Mouse (Mus musculus): Measurements from ENCODE around the gene Gatd1. TPM values are rescaled to one million over a fixed set of nuclear protein-coding genes. Genes with fewer than 3 reads are reported as not detected.

Gene Gatd1
- polyA plus RNA-seq (2015; fragmentation: Nextera tagmentation; extraction: Ambion mirVana) = 54.0 and 57.0 TPM in 2 replicates

GRCm38 (mm10) chr7:141413809-141414584 lies at the start of gene Gatd1:
TSS of gene Gatd1 (minus strand) at chr7:141414136.
- peak within 1 kb of the TSS; percentile 97 for H3K9ac ChIP-seq (ENCODE audit: low read length)
- H3K27me3 ChIP-seq (ENCODE audit: control insufficient read depth, insufficient read depth, low read depth, low read length) = no peaks in the 10 kb centered on the region
- peak within 1 kb of the TSS; percentile 84 for H3K4me2 ChIP-seq (ENCODE audit: low read depth, low read length)
- under 1% methylated on average over 45 of the region's 56 CpGs for WGBS
- peak within 1 kb of the TSS; percentile 86 for H3K27ac ChIP-seq (ENCODE audit: low read length)
- ATAC-seq (ENCODE audit: low read depth) = peak; percentile 95
- peaks cover 12% of the 10 kb centered on the region; the same call in 1 of the 2 replicates for H3K4me1 ChIP-seq (replicated peaks; ENCODE audit: control insufficient read depth, insufficient read depth, low read length)
- no peaks in the 10 kb centered on the region for H3K9me3 ChIP-seq (ENCODE audit: control insufficient read depth, low read length)
- H3K4me3 ChIP-seq (ENCODE audit: low read length) = peak within 1 kb of the TSS; percentile 86
- peaks cover 5% of the 10 kb centered on the region for H3K36me3 ChIP-seq (ENCODE audit: control insufficient read depth, insufficient read depth, low read length)

- ATAC-seq (ENCODE audit: low read depth) = no peak
- WGBS = 11% methylated on average over 5 of the region's 5 CpGs
- Histone ChIP-seq H3K36me3 (ENCODE audit: control insufficient read depth, insufficient read depth, low read length) (0 out of 2 replicates have a peak, but pooled peaks cover 6% of the 10 kb centered on the region), H3K4me3 (ENCODE audit: low read length) (peak overlapping the region; percentile 54), H3K4me2 (ENCODE audit: low read depth, low read length) (peak overlapping the region; percentile 79), H3K27ac (ENCODE audit: low read length) (peak overlapping the region; percentile 44; the same call in 1 of the 2 replicates), H3K9me3 (ENCODE audit: control insufficient read depth, low read length) (no peaks in the 10 kb centered on the region), H3K9ac (ENCODE audit: low read length) (peak overlapping the region; percentile 74), H3K4me1 (replicated peaks; ENCODE audit: control insufficient read depth, insufficient read depth, low read length) (peaks cover 52% of the 10 kb centered on the region), H3K27me3 (ENCODE audit: control insufficient read depth, insufficient read depth, low read depth, low read length) (peaks cover 38% of the 10 kb centered on the region)
These were observed 48.4 kb upstream of the Gatd1 start for GRCm38 (mm10) chr7:141462333-141462821.

GRCm38 (mm10) chr7:141461521-141462332 lies 47.8 kb upstream of the Gatd1 start:
- H3K9ac ChIP-seq (ENCODE audit: low read length) = peak overlapping the region; percentile 74
- peak overlapping the region; percentile 79 for H3K4me2 ChIP-seq (ENCODE audit: low read depth, low read length)
- H3K27ac ChIP-seq (ENCODE audit: low read length) = peak overlapping the region; percentile 44
- H3K4me1 ChIP-seq (replicated peaks; ENCODE audit: control insufficient read depth, insufficient read depth, low read length) = peaks cover 48% of the 10 kb centered on the region
- ATAC-seq (ENCODE audit: low read depth) = peak; percentile 15; the same call in 1 of the 2 replicates
- H3K36me3 ChIP-seq (ENCODE audit: control insufficient read depth, insufficient read depth, low read length) = 0 out of 2 replicates have a peak, but pooled peaks cover 6% of the 10 kb centered on the region
- H3K27me3 ChIP-seq (ENCODE audit: control insufficient read depth, insufficient read depth, low read depth, low read length) = peaks cover 38% of the 10 kb centered on the region
- H3K4me3 ChIP-seq (ENCODE audit: low read length) = peak overlapping the region; percentile 54
- 2% methylated on average over 55 of the region's 59 CpGs for WGBS
- no peaks in the 10 kb centered on the region for H3K9me3 ChIP-seq (ENCODE audit: control insufficient read depth, low read length)

- peak within 1 kb of the TSS; percentile 74 for H3K9ac ChIP-seq (ENCODE audit: low read length)
- peaks cover 38% of the 10 kb centered on the region for H3K27me3 ChIP-seq (ENCODE audit: control insufficient read depth, insufficient read depth, low read depth, low read length)
- H3K36me3 ChIP-seq (ENCODE audit: control insufficient read depth, insufficient read depth, low read length) = 0 out of 2 replicates have a peak, but pooled peaks cover 6% of the 10 kb centered on the region
- H3K4me3 ChIP-seq (ENCODE audit: low read length) = peak within 1 kb of the TSS; percentile 54
- 44% methylated on average over 15 of the region's 15 CpGs for WGBS
- 0 out of 2 replicates have a peak, but pooled peaks have one; percentile 4 for ATAC-seq (ENCODE audit: low read depth)
- H3K4me2 ChIP-seq (ENCODE audit: low read depth, low read length) = peak within 1 kb of the TSS; percentile 79
- H3K9me3 ChIP-seq (ENCODE audit: control insufficient read depth, low read length) = no peaks in the 10 kb centered on the region
- H3K4me1 ChIP-seq (replicated peaks; ENCODE audit: control insufficient read depth, insufficient read depth, low read length) = peaks cover 50% of the 10 kb centered on the region
- peak within 1 kb of the TSS; percentile 47 for H3K27ac ChIP-seq (ENCODE audit: low read length)
These were observed 46.6 kb upstream of the Gatd1 start, which contains the start of gene Cracr2b for GRCm38 (mm10) chr7:141460391-141461113. TSS of gene Cracr2b (plus strand) at chr7:141461094.

GRCm38 (mm10) chr7:141460001-141460390 lies 46.1 kb upstream of the Gatd1 start:
- H3K4me3 ChIP-seq (ENCODE audit: low read length) = no peak overlapping the region
- no peak for ATAC-seq (ENCODE audit: low read depth)
- 0 out of 2 replicates have a peak, but pooled peaks cover 6% of the 10 kb centered on the region for H3K36me3 ChIP-seq (ENCODE audit: control insufficient read depth, insufficient read depth, low read length)
- H3K4me2 ChIP-seq (ENCODE audit: low read depth, low read length) = no peak overlapping the region
- H3K4me1 ChIP-seq (replicated peaks; ENCODE audit: control insufficient read depth, insufficient read depth, low read length) = peaks cover 46% of the 10 kb centered on the region
- no peaks in the 10 kb centered on the region for H3K9me3 ChIP-seq (ENCODE audit: control insufficient read depth, low read length)
- peak overlapping the region; percentile 47 for H3K27ac ChIP-seq (ENCODE audit: low read length)
- no peak overlapping the region for H3K9ac ChIP-seq (ENCODE audit: low read length)
- H3K27me3 ChIP-seq (ENCODE audit: control insufficient read depth, insufficient read depth, low read depth, low read length) = peaks cover 34% of the 10 kb centered on the region
- 30% methylated on average over 5 of the region's 5 CpGs for WGBS

- no peaks in the 10 kb centered on the region for H3K9me3 ChIP-seq (ENCODE audit: control insufficient read depth, low read length)
- ATAC-seq (ENCODE audit: low read depth) = no peak
- 88% methylated on average over 17 of the region's 17 CpGs for WGBS
- no peak overlapping the region for H3K9ac ChIP-seq (ENCODE audit: low read length)
- peaks cover 29% of the 10 kb centered on the region for H3K27me3 ChIP-seq (ENCODE audit: control insufficient read depth, insufficient read depth, low read depth, low read length)
- no peak overlapping the region for H3K27ac ChIP-seq (ENCODE audit: low read length)
- no peak overlapping the region for H3K4me2 ChIP-seq (ENCODE audit: low read depth, low read length)
- H3K36me3 ChIP-seq (ENCODE audit: control insufficient read depth, insufficient read depth, low read length) = 0 out of 2 replicates have a peak, but pooled peaks cover 6% of the 10 kb centered on the region
- peaks cover 45% of the 10 kb centered on the region for H3K4me1 ChIP-seq (replicated peaks; ENCODE audit: control insufficient read depth, insufficient read depth, low read length)
- no peak overlapping the region for H3K4me3 ChIP-seq (ENCODE audit: low read length)
These were observed 45.4 kb upstream of the Gatd1 start for GRCm38 (mm10) chr7:141459301-141459711.

- Histone ChIP-seq H3K27ac (ENCODE audit: low read length) (no peak overlapping the region), H3K9ac (ENCODE audit: low read length) (no peak overlapping the region), H3K9me3 (ENCODE audit: control insufficient read depth, low read length) (no peaks in the 10 kb centered on the region), H3K4me3 (ENCODE audit: low read length) (no peak overlapping the region), H3K36me3 (ENCODE audit: control insufficient read depth, insufficient read depth, low read length) (0 out of 2 replicates have a peak, but pooled peaks cover 6% of the 10 kb centered on the region), H3K4me2 (ENCODE audit: low read depth, low read length) (no peak overlapping the region), H3K4me1 (replicated peaks; ENCODE audit: control insufficient read depth, insufficient read depth, low read length) (peaks cover 41% of the 10 kb centered on the region), H3K27me3 (ENCODE audit: control insufficient read depth, insufficient read depth, low read depth, low read length) (peaks cover 23% of the 10 kb centered on the region)
- 91% methylated on average over 11 of the region's 11 CpGs for WGBS
- no peak for ATAC-seq (ENCODE audit: low read depth)
These were observed 44.7 kb upstream of the Gatd1 start for GRCm38 (mm10) chr7:141458661-141459060.

GRCm38 (mm10) chr7:141457986-141458660 lies 44.2 kb upstream of the Gatd1 start:
- no peak for ATAC-seq (ENCODE audit: low read depth)
- H3K36me3 ChIP-seq (ENCODE audit: control insufficient read depth, insufficient read depth, low read length) = 0 out of 2 replicates have a peak, but pooled peaks cover 6% of the 10 kb centered on the region
- no peak overlapping the region for H3K9ac ChIP-seq (ENCODE audit: low read length)
- peaks cover 17% of the 10 kb centered on the region for H3K27me3 ChIP-seq (ENCODE audit: control insufficient read depth, insufficient read depth, low read depth, low read length)
- H3K4me3 ChIP-seq (ENCODE audit: low read length) = no peak overlapping the region
- 75% methylated on average over 15 of the region's 15 CpGs for WGBS
- no peaks in the 10 kb centered on the region for H3K9me3 ChIP-seq (ENCODE audit: control insufficient read depth, low read length)
- H3K4me1 ChIP-seq (replicated peaks; ENCODE audit: control insufficient read depth, insufficient read depth, low read length) = peaks cover 44% of the 10 kb centered on the region
- no peak overlapping the region for H3K4me2 ChIP-seq (ENCODE audit: low read depth, low read length)
- no peak overlapping the region for H3K27ac ChIP-seq (ENCODE audit: low read length)

Data from lung, embryonic 16.5 days (tissue).